Mouse (Mus musculus) neural tube, embryonic 14.5 days (tissue): ENCODE data around the gene Trpc1. TPM values are rescaled to one million over a fixed set of nuclear protein-coding genes. Genes with fewer than 3 reads are reported as not detected.

ENCODE experiments used
- ATAC-seq: fragments of 200-750 bp; cut with Nextera tagmentation; 2 replicates; pipeline ENCODE4 v1.8.0; 2017; ENCODE audit warnings: low read depth, mild to moderate bottlenecking, moderate TSS enrichment, moderate library complexity
- H3K27ac ChIP-seq: fragments of 300-500 bp; sonication (generic); 2 replicates; pipeline ENCODE4 v1.5.1; 2014; ENCODE audit warnings: low read depth, mild to moderate bottlenecking, control low read depth, low read length, moderate library complexity, mixed read lengths
- H3K27me3 ChIP-seq: fragments of 300-500 bp; sonication (generic); 2 replicates; pipeline ENCODE4 v1.6.1; 2014; ENCODE audit warnings: low read length; ENCODE audit not compliant: control insufficient read depth, insufficient read depth
- H3K36me3 ChIP-seq: fragments of 300-500 bp; sonication (generic); 2 replicates; pipeline ENCODE4 v1.6.1; 2014; ENCODE audit warnings: low read length, mixed read lengths; ENCODE audit not compliant: control insufficient read depth, insufficient read depth
- H3K4me1 ChIP-seq: fragments of 300-500 bp; sonication (generic); 2 replicates; pipeline ENCODE4 v1.6.1; 2014; ENCODE audit warnings: low read length; ENCODE audit not compliant: control insufficient read depth, insufficient read depth
- H3K4me2 ChIP-seq: fragments of 300-500 bp; sonication (generic); 2 replicates; pipeline ENCODE4 v1.6.1; 2014; ENCODE audit warnings: mild to moderate bottlenecking, low read depth, low read length, control low read depth
- H3K4me3 ChIP-seq: fragments of 300-500 bp; sonication (generic); 2 replicates; pipeline ENCODE4 v1.5.1; 2014; ENCODE audit warnings: low read depth, low read length, control low read depth, mixed read lengths
- H3K9ac ChIP-seq: fragments of 300-500 bp; sonication (generic); replicated peaks from 2 replicates; pipeline ENCODE4 v1.6.1; 2014; ENCODE audit warnings: low read depth, mild to moderate bottlenecking, control low read depth, low read length, mixed read lengths
- H3K9me3 ChIP-seq: fragments of 300-500 bp; sonication (generic); 2 replicates; pipeline ENCODE4 v1.6.1; 2016; ENCODE audit warnings: low read length; ENCODE audit not compliant: control insufficient read depth
- WGBS: fragments of 180-500 bp; shearing (Covaris S2); extraction: QIAGEN DNeasy Blood & Tissue Kit; methylation state at CpG from one replicate; pipeline ENCODE4 v1.1.7; 2014; 5-methylcytosine and 5-hydroxymethylcytosine counted together
- polyA plus RNA-seq: library from polyadenylated mRNA; unstranded; fragments of >200 nt; fragmentation: Nextera tagmentation; extraction: Ambion mirVana; gene quantifications from 2 replicates; pipeline ENCODE4 v1.2.1, GENCODE M21; 2014

Trpc1 gene
- polyA plus RNA-seq, 1 experiment from 2014 or later, result 13.5 TPM

GRCm38 (mm10) chr9:95688064-95688463, 62.1 kb downstream of the Trpc1 start:
- H3K9me3 ChIP-seq, result no peaks in the 10 kb centered on the region
- H3K9ac ChIP-seq, result no peak overlapping the region
- H3K36me3 ChIP-seq, result no peaks in the 10 kb centered on the region
- no peaks in the 10 kb centered on the region for H3K27me3 ChIP-seq
- 64% methylated on average over 3 of the region's 3 CpGs for WGBS
- H3K27ac ChIP-seq, result no peak overlapping the region
- no peak for ATAC-seq
- no peak overlapping the region for H3K4me3 ChIP-seq
- H3K4me2 ChIP-seq, result no peak overlapping the region
- H3K4me1 ChIP-seq, result no peaks in the 10 kb centered on the region

- no peak overlapping the region for H3K9ac ChIP-seq
- no peak overlapping the region for H3K27ac ChIP-seq
- no peaks in the 10 kb centered on the region for H3K9me3 ChIP-seq
- no peak for ATAC-seq
- H3K4me1 ChIP-seq, result no peaks in the 10 kb centered on the region
- no peak overlapping the region for H3K4me3 ChIP-seq
- no peak overlapping the region for H3K4me2 ChIP-seq
- H3K27me3 ChIP-seq, result no peaks in the 10 kb centered on the region
- no peaks in the 10 kb centered on the region for H3K36me3 ChIP-seq
- 56% methylated on average over 11 of the region's 11 CpGs for WGBS
Observed at GRCm38 (mm10) chr9:95685660-95686440, 64.3 kb downstream of the Trpc1 start.

- H3K36me3 ChIP-seq, result no peaks in the 10 kb centered on the region
- H3K4me3 ChIP-seq, result no peak overlapping the region
- no peak overlapping the region for H3K27ac ChIP-seq
- no peak for ATAC-seq
- H3K4me1 ChIP-seq, result no peaks in the 10 kb centered on the region
- H3K9me3 ChIP-seq, result no peaks in the 10 kb centered on the region
- H3K27me3 ChIP-seq, result no peaks in the 10 kb centered on the region
- 96% methylated on average over 11 of the region's 11 CpGs for WGBS
- H3K9ac ChIP-seq, result no peak overlapping the region
- no peak overlapping the region for H3K4me2 ChIP-seq
Observed at GRCm38 (mm10) chr9:95680691-95681090, 69.5 kb downstream of the Trpc1 start.

DNA sequence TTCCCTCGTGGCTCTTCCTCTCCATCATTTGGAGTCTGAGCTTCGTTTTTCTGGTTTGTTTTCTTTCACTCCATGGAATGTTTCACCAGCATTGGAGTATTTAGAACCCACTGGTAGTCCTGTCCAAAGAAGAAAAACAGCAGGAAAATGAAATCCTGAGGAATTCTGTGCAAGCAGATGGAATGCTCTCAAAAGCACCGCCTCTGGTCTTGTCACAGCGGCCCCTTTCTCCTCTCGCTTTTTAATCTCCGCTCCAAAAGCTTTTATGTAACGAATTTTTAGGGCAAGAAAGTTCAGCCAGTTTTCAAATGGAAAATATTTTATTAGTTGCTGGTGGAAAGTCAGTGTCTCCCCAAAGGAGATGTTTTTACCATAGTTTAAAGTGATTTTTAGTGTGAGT, 70.2 kb downstream of the Trpc1 start:
- Histone ChIP-seq H3K4me2 (no peak overlapping the region), H3K27me3 (no peaks in the 10 kb centered on the region), H3K4me3 (no peak overlapping the region), H3K9ac (no peak overlapping the region), H3K27ac (no peak overlapping the region), H3K4me1 (no peaks in the 10 kb centered on the region), H3K36me3 (no peaks in the 10 kb centered on the region), H3K9me3 (no peaks in the 10 kb centered on the region)
- ATAC-seq, result no peak
- 76% methylated on average over 7 of the region's 7 CpGs for WGBS

- no peak overlapping the region for H3K4me3 ChIP-seq
- WGBS, result 95% methylated on average over 4 of the region's 4 CpGs
- H3K9me3 ChIP-seq, result no peaks in the 10 kb centered on the region
- no peaks in the 10 kb centered on the region for H3K36me3 ChIP-seq
- no peak for ATAC-seq
- H3K4me1 ChIP-seq, result no peaks in the 10 kb centered on the region
- H3K27ac ChIP-seq, result no peak overlapping the region
- no peaks in the 10 kb centered on the region for H3K27me3 ChIP-seq
- no peak overlapping the region for H3K9ac ChIP-seq
- no peak overlapping the region for H3K4me2 ChIP-seq
Observed at GRCm38 (mm10) chr9:95676021-95676420, 74.2 kb downstream of the Trpc1 start.

GRCm38 (mm10) chr9:95675064-95675699, 75.0 kb downstream of the Trpc1 start:
- Histone ChIP-seq H3K4me3 (no peak overlapping the region), H3K9ac (no peak overlapping the region), H3K27me3 (no peaks in the 10 kb centered on the region), H3K4me2 (no peak overlapping the region), H3K4me1 (no peaks in the 10 kb centered on the region), H3K9me3 (no peaks in the 10 kb centered on the region), H3K27ac (no peak overlapping the region), H3K36me3 (no peaks in the 10 kb centered on the region)
- 81% methylated on average over 9 of the region's 9 CpGs for WGBS
- ATAC-seq, result no peak

GRCm38 (mm10) chr9:95672760-95673159, 77.4 kb downstream of the Trpc1 start:
- no peak overlapping the region for H3K9ac ChIP-seq

DNA sequence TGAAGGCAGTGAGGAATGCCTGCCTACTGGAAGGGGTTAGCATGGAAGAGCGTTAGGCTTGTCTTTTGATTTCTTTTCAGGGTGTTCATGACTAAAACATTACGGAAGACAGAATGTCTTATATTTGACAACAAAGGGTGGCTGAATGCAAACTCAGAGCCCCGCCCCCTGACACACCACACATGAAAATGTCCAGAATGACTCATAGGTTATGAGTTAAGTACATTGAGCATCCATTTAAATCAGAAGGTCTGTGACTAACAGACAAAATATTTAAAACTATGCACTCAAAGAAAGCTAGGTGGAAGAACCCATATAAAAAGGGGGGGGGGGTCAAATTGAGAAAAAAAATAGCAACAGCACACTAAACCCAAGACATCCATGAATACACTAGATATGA, 77.8 kb downstream of the Trpc1 start:
- no peak overlapping the region for H3K4me3 ChIP-seq
- H3K27ac ChIP-seq, result no peak overlapping the region
- H3K9ac ChIP-seq, result no peak overlapping the region
- H3K4me2 ChIP-seq, result no peak overlapping the region
- H3K9me3 ChIP-seq, result no peaks in the 10 kb centered on the region
- no peaks in the 10 kb centered on the region for H3K4me1 ChIP-seq
- no peaks in the 10 kb centered on the region for H3K27me3 ChIP-seq
- ATAC-seq, result no peak
- WGBS, result 93% methylated on average over 3 of the region's 3 CpGs
- H3K36me3 ChIP-seq, result no peaks in the 10 kb centered on the region

More at GRCm38 (mm10) chr9:95672760-95673159, 77.4 kb downstream of the Trpc1 start:
- 91% methylated on average over 6 of the region's 6 CpGs for WGBS
- Histone ChIP-seq H3K27me3 (no peaks in the 10 kb centered on the region), H3K9me3 (no peaks in the 10 kb centered on the region), H3K4me3 (no peak overlapping the region), H3K36me3 (no peaks in the 10 kb centered on the region), H3K4me1 (no peaks in the 10 kb centered on the region), H3K4me2 (no peak overlapping the region), H3K27ac (no peak overlapping the region)
- ATAC-seq, result no peak

- ATAC-seq, result no peak
- 58% methylated on average over 5 of the region's 5 CpGs for WGBS
- H3K9ac ChIP-seq, result no peak overlapping the region
- H3K36me3 ChIP-seq, result no peaks in the 10 kb centered on the region
- no peaks in the 10 kb centered on the region for H3K27me3 ChIP-seq
- no peak overlapping the region for H3K4me3 ChIP-seq
- no peak overlapping the region for H3K4me2 ChIP-seq
- H3K27ac ChIP-seq, result no peak overlapping the region
- H3K4me1 ChIP-seq, result no peaks in the 10 kb centered on the region
- H3K9me3 ChIP-seq, result no peaks in the 10 kb centered on the region
Observed at GRCm38 (mm10) chr9:95668306-95668705, 81.9 kb downstream of the Trpc1 start.
